Mouse (Mus musculus) liver, adult 2 months (tissue): ENCODE results near the gene Gse1.

Experiments
- CTCF ChIP-seq: fragments of 200-500 bp; IDR thresholded peaks from 2 replicates; pipeline ENCODE4 v1.5.1; 2011; ENCODE audit warnings: low read depth, low read length, control low read depth
- POLR2A ChIP-seq: fragments of 200-500 bp; IDR thresholded peaks from 2 replicates; pipeline ENCODE4 v1.6.1; 2011; ENCODE audit warnings: low read length, control low read depth; ENCODE audit not compliant: insufficient read depth; ENCODE audit errors: extremely low read depth

GRCm38 (mm10) chr8:120333681-120334080 is 105.4 kb downstream of the Gse1 start:
- TF ChIP-seq CTCF (no peak), POLR2A (no peak)
